Mouse (Mus musculus): ENCODE data around the gene Olfr1029.
"Not testable (repeated sequence)": the region's sequence is repeated elsewhere in the genome, so short reads cannot be mapped to it uniquely, and the experiment has no call there.

Gene Olfr1029

GRCm38 (mm10) chr2:85973595-85973994 is at the start of gene Olfr1029:
TSS of gene Olfr1029 (plus strand) at chr2:85973895.
- no peak for DNase-seq (ENCODE audit: low read depth)

- DNase-seq (ENCODE audit: low read depth), result no peak
These were observed 23.6 kb upstream of the Olfr1029 start, which contains the start of gene Olfr1028 for GRCm38 (mm10) chr2:85950137-85950536. TSS of gene Olfr1028 (plus strand) at chr2:85950437.

GRCm38 (mm10) chr2:85978976-85979375 is 5.3 kb downstream of the Olfr1029 start, which contains the start of gene Olfr1030:
TSS of gene Olfr1030 (plus strand) at chr2:85979276.
- no peak for DNase-seq (ENCODE audit: low read depth)

GRCm38 (mm10) chr2:85990004-85990403 is 16.3 kb downstream of the Olfr1029 start, which contains the start of gene Olfr1031:
TSS of gene Olfr1031 (plus strand) at chr2:85990304.
- DNase-seq (ENCODE audit: low read depth), result no peak

GRCm38 (mm10) chr2:86005240-86005639 is 31.5 kb downstream of the Olfr1029 start, which contains the start of gene Olfr1032:
TSS of gene Olfr1032 (plus strand) at chr2:86005540.
- DNase-seq (ENCODE audit: low read depth), result no peak

- not testable (repeated sequence) for DNase-seq (ENCODE audit: low read depth)
These were observed 46.7 kb downstream of the Olfr1029 start, which contains the start of gene Olfr1033 for GRCm38 (mm10) chr2:86020406-86020805. TSS of gene Olfr1033 (plus strand) at chr2:86020633.

- DNase-seq (ENCODE audit: low read depth), result not testable (repeated sequence)
These were observed 47.8 kb downstream of the Olfr1029 start for GRCm38 (mm10) chr2:86021518-86021917.

Measured in c-Kit-positive CD71-positive TER-119-negative erythroid progenitor cells, embryonic 14.5 days (primary cell).